Mouse (Mus musculus): ENCODE measurements around the gene Afm. TPM values are rescaled to one million over a fixed set of nuclear protein-coding genes. Genes with fewer than 3 reads are reported as not detected.

The Afm gene
- not detected in 2 replicates for polyA plus RNA-seq (2012; rRNA removed)

GRCm38 (mm10) chr5:90518356-90519100 is at the start of gene Afm:
Afm (plus strand) TSS chr5:90518932.

GRCm38 (mm10) chr5:90490518-90490917 is 28.2 kb upstream of the Afm start, which contains the start of gene Afp:
Afp (plus strand) TSS chr5:90490737.

GRCm38 (mm10) chr5:90560743-90561142 is 42.0 kb downstream of the Afm start, which contains the start of gene 5830473C10Rik:
5830473C10Rik (plus strand) TSS chr5:90561107.

Other genes starting within 250 kb of the Afm start
- gene Ankrd17, start 152.4 kb upstream of the Afm start, polyA plus RNA-seq (2012; rRNA removed): 55.7 and 57.0 TPM in 2 replicates
- 3.3 and 4.7 TPM in 2 replicates for gene Gm9958, start 151.7 kb upstream of the Afm start, polyA plus RNA-seq (2012; rRNA removed)
- 0.11 and 1.1 TPM in 2 replicates for gene Alb, start 58.0 kb upstream of the Afm start, polyA plus RNA-seq (2012; rRNA removed)
- gene Afp, start 28.2 kb upstream of the Afm start, polyA plus RNA-seq (2012; rRNA removed): 0.34 and 1.3 TPM in 2 replicates
- gene 5830473C10Rik, start 42.2 kb downstream of the Afm start, polyA plus RNA-seq (2012; rRNA removed): 0.04 and 0.09 TPM in 2 replicates
- 0.59 and 0.64 TPM in 2 replicates for gene Rassf6, start 121.7 kb downstream of the Afm start, polyA plus RNA-seq (2012; rRNA removed)
- 0.12 and 0.38 TPM in 2 replicates for gene Cxcl5, start 240.4 kb downstream of the Afm start, polyA plus RNA-seq (2012; rRNA removed)
- 0.84 and 1.7 TPM in 2 replicates for gene Ppbp, start 249.6 kb downstream of the Afm start, polyA plus RNA-seq (2012; rRNA removed)